Mouse (Mus musculus): Measurements from ENCODE around the gene D10Jhu81e. TPM values are rescaled to one million over a fixed set of nuclear protein-coding genes. Genes with fewer than 3 reads are reported as not detected.
"Not testable (repeated sequence)": the region's sequence is repeated elsewhere in the genome, so short reads cannot be mapped to it uniquely, and the experiment has no call there.

The D10Jhu81e gene
- polyA plus RNA-seq (2015; fragmentation: Nextera tagmentation; extraction: Ambion mirVana): 17.5 and 18.6 TPM in 2 replicates

- ATAC-seq (ENCODE audit: low read depth): peak; percentile 97
Measured at GRCm38 (mm10) chr10:78169281-78170042, at the start of gene D10Jhu81e. D10Jhu81e (minus strand) TSS chr10:78169782.

DNA sequence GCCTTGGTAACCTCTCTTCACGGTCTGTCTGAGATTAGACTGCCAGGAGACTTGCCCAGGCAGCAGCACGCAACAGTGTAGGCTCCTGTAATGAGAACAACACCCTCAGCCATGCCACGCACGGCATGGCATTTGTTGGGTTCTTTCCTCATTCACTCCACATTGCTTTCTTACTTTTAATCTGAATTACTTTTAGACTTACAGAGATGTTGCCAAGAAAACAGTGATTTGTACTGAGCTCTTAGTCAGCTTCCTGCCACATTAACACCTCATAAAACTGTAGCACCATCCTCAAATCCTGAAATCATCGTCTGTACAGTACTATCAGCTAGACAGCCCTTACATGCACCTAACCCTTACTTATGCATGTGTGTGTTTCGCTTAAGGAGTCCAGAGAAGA lies 49.0 kb upstream of the D10Jhu81e start:
- Histone ChIP-seq H3K4me2 (no peak overlapping the region), H3K4me1 (replicated peaks) (peaks cover 76% of the 10 kb centered on the region), H3K27ac (peak overlapping the region; percentile 91), H3K4me3 (replicated peaks) (no peak overlapping the region), H3K9me3 (replicated peaks) (no peaks in the 10 kb centered on the region), H3K36me3 (peaks cover 95% of the 10 kb centered on the region), H3K9ac (0 out of 2 replicates have a peak overlapping the region, but pooled peaks have one; percentile 17), H3K27me3 (no peaks in the 10 kb centered on the region)
- DNase-seq (no peak), ATAC-seq (ENCODE audit: low read depth) (no peak)
- WGBS (ENCODE audit: insufficient replicate concordance): 85% methylated on average over 6 of the region's 6 CpGs

More at GRCm38 (mm10) chr10:78169281-78170042, at the start of gene D10Jhu81e:
- peak; percentile 100 for DNase-seq
- Histone ChIP-seq H3K9ac (peak within 1 kb of the TSS; percentile 88), H3K4me3 (replicated peaks) (peak within 1 kb of the TSS; percentile 86), H3K4me1 (replicated peaks) (peaks cover 29% of the 10 kb centered on the region), H3K36me3 (peaks cover 73% of the 10 kb centered on the region), H3K27ac (peak within 1 kb of the TSS; percentile 84), H3K27me3 (no peaks in the 10 kb centered on the region), H3K9me3 (replicated peaks) (no peaks in the 10 kb centered on the region), H3K4me2 (peak within 1 kb of the TSS; percentile 98)
- under 1% methylated on average over 50 of the region's 50 CpGs for WGBS (ENCODE audit: insufficient replicate concordance)

GRCm38 (mm10) chr10:78216376-78217083 lies 46.9 kb upstream of the D10Jhu81e start:
- ATAC-seq (ENCODE audit: low read depth) (peak; percentile 100), DNase-seq (peak; percentile 78)
- peaks cover 67% of the 10 kb centered on the region for H3K4me1 ChIP-seq (replicated peaks)
- 36% methylated on average over 6 of the region's 6 CpGs for WGBS (ENCODE audit: insufficient replicate concordance)
- H3K9ac ChIP-seq: peak overlapping the region; percentile 57
- H3K9me3 ChIP-seq (replicated peaks): no peaks in the 10 kb centered on the region
- no peak overlapping the region for H3K4me3 ChIP-seq (replicated peaks)
- H3K27me3 ChIP-seq: no peaks in the 10 kb centered on the region
- peaks cover 98% of the 10 kb centered on the region for H3K36me3 ChIP-seq
- H3K4me2 ChIP-seq: peak overlapping the region; percentile 58
- peak overlapping the region; percentile 91 for H3K27ac ChIP-seq

- peaks cover 46% of the 10 kb centered on the region for H3K4me1 ChIP-seq (replicated peaks)
- H3K4me2 ChIP-seq: no peak overlapping the region
Measured at GRCm38 (mm10) chr10:78214371-78214770, 44.8 kb upstream of the D10Jhu81e start.

GRCm38 (mm10) chr10:78211311-78211710 lies 41.7 kb upstream of the D10Jhu81e start:
- no peaks in the 10 kb centered on the region for H3K9me3 ChIP-seq (replicated peaks)
- no peak overlapping the region for H3K4me3 ChIP-seq (replicated peaks)
- H3K9ac ChIP-seq: no peak overlapping the region
- no peaks in the 10 kb centered on the region for H3K27me3 ChIP-seq
- H3K4me2 ChIP-seq: no peak overlapping the region
- WGBS (ENCODE audit: insufficient replicate concordance): 62% methylated on average over 6 of the region's 6 CpGs
- H3K4me1 ChIP-seq (replicated peaks): peaks cover 17% of the 10 kb centered on the region
- 0 out of 2 replicates have a peak, but pooled peaks have one; percentile 2 for ATAC-seq (ENCODE audit: low read depth)
- H3K27ac ChIP-seq: no peak overlapping the region
- H3K36me3 ChIP-seq: peaks cover 99% of the 10 kb centered on the region
- no peak for DNase-seq

More at GRCm38 (mm10) chr10:78214371-78214770, 44.8 kb upstream of the D10Jhu81e start:
- Histone ChIP-seq H3K36me3 (peaks cover 98% of the 10 kb centered on the region), H3K9ac (no peak overlapping the region), H3K27me3 (no peaks in the 10 kb centered on the region), H3K9me3 (replicated peaks) (no peaks in the 10 kb centered on the region), H3K27ac (0 out of 2 replicates have a peak overlapping the region, but pooled peaks have one; percentile 53), H3K4me3 (replicated peaks) (no peak overlapping the region)
- no peak for DNase-seq
- no peak for ATAC-seq (ENCODE audit: low read depth)
- WGBS (ENCODE audit: insufficient replicate concordance): 94% methylated on average over 9 of the region's 9 CpGs

- peaks cover 28% of the 10 kb centered on the region for H3K4me1 ChIP-seq (replicated peaks)
- peaks cover 99% of the 10 kb centered on the region for H3K36me3 ChIP-seq
- DNase-seq (no peak), ATAC-seq (ENCODE audit: low read depth) (peak; percentile 75)
- peak overlapping the region; percentile 47; the same call in 1 of the 2 replicates for H3K9ac ChIP-seq
- H3K27me3 ChIP-seq: no peaks in the 10 kb centered on the region
- 0 out of 2 replicates have a peak overlapping the region, but pooled peaks have one; percentile 12 for H3K4me2 ChIP-seq
- H3K9me3 ChIP-seq (replicated peaks): no peaks in the 10 kb centered on the region
- H3K4me3 ChIP-seq (replicated peaks): no peak overlapping the region
- 43% methylated on average over 4 of the region's 4 CpGs for WGBS (ENCODE audit: insufficient replicate concordance)
- H3K27ac ChIP-seq: peak overlapping the region; percentile 58
Measured at GRCm38 (mm10) chr10:78201182-78201581, 31.6 kb upstream of the D10Jhu81e start.

GRCm38 (mm10) chr10:78192933-78193332 lies 23.4 kb upstream of the D10Jhu81e start:
- Histone ChIP-seq H3K4me3 (replicated peaks) (no peak overlapping the region), H3K9me3 (replicated peaks) (no peaks in the 10 kb centered on the region), H3K4me1 (replicated peaks) (no peaks in the 10 kb centered on the region), H3K36me3 (peaks cover 100% of the 10 kb centered on the region), H3K4me2 (no peak overlapping the region), H3K9ac (no peak overlapping the region), H3K27me3 (no peaks in the 10 kb centered on the region), H3K27ac (no peak overlapping the region)
- 89% methylated on average over 5 of the region's 5 CpGs for WGBS (ENCODE audit: insufficient replicate concordance)
- no peak for DNase-seq
- ATAC-seq (ENCODE audit: low read depth): no peak

- H3K36me3 ChIP-seq: peaks cover 78% of the 10 kb centered on the region
- not testable (repeated sequence) for H3K9me3 ChIP-seq (replicated peaks); H3K9ac ChIP-seq; DNase-seq; H3K4me2 ChIP-seq; H3K4me3 ChIP-seq (replicated peaks); ATAC-seq (ENCODE audit: low read depth); H3K27me3 ChIP-seq
- WGBS (ENCODE audit: insufficient replicate concordance): 85% methylated on average over 4 of the region's 4 CpGs
- H3K4me1 ChIP-seq (replicated peaks): peaks cover 35% of the 10 kb centered on the region
- H3K27ac ChIP-seq: peak overlapping the region; percentile 89; the same call in 1 of the 2 replicates
Measured at GRCm38 (mm10) chr10:78186076-78186475, 16.5 kb upstream of the D10Jhu81e start.

DNA sequence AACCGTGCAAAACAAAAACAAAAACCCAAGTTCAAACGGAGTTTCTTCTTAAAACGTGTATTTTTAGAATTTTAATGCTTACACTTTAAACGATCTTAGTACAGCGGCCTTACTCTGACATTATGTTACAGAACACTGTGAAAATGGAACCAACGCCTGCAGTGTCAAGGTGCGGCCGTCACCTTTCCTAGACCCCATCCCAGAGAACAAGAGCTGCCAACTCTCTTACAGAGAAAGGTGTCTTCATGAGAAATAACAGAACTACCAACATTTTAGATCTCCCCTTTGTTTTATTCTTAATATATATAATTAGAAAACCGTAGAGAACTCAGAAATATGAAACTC lies 15.8 kb upstream of the D10Jhu81e start:
- H3K4me1 ChIP-seq (replicated peaks): peaks cover 35% of the 10 kb centered on the region
- H3K4me2 ChIP-seq: peak overlapping the region; percentile 74
- DNase-seq (no peak), ATAC-seq (ENCODE audit: low read depth) (peak; percentile 52)
- H3K9ac ChIP-seq: peak overlapping the region; percentile 66
- WGBS (ENCODE audit: insufficient replicate concordance): 15% methylated on average over 9 of the region's 9 CpGs
- H3K36me3 ChIP-seq: peaks cover 78% of the 10 kb centered on the region
- H3K9me3 ChIP-seq (replicated peaks): no peaks in the 10 kb centered on the region
- H3K27ac ChIP-seq: peak overlapping the region; percentile 89
- no peaks in the 10 kb centered on the region for H3K27me3 ChIP-seq
- H3K4me3 ChIP-seq (replicated peaks): peak overlapping the region; percentile 77

DNA sequence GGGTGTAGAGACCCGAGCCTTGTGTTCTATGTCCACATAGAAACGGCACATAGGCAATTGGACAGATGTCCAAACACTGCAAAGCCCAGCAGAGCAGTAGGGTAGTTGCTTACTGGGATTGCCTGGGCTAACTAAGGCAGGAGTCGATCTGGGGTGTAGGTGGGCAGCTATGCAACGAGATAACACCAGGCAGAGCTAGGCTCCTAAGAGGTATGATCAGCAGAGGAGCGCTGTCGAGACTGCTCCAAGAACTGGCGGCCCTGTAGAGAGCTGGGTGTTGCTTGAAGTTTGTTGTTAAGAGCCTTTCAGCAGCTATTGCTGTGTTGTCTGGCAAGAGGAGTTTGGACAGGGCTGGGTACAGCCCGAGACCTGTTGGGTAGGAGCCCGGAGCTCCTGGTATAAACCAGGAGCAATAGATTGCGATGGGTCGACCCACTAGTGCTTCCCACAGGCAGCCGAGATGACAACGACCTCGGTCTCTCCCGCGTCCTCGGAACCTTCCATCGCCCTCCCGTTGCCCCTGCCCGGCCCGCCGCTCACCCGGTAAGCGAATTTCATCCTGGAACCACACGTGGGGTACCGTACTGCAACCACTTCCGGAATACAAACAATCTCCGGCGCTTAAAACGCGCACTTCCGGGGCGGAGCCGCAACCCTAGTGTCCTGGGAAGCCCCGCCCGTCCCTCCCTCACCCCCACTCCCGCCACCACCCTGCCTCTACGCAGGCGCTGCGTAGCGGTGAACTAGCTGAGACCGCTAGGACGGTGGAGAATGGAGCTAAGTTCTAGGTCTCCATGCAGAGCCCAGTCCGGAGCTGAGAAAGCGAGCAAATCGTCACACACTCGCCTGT lies 15.2 kb upstream of the D10Jhu81e start, which contains the start of gene Pwp2:
TSS of gene Pwp2 (minus strand) at position 619 of the 850 bp plus-strand sequence.
- WGBS (ENCODE audit: insufficient replicate concordance): under 1% methylated on average over 47 of the region's 47 CpGs
- Histone ChIP-seq H3K4me1 (replicated peaks) (peaks cover 35% of the 10 kb centered on the region), H3K9ac (peak within 1 kb of the TSS; percentile 66), H3K36me3 (peaks cover 78% of the 10 kb centered on the region), H3K9me3 (replicated peaks) (no peaks in the 10 kb centered on the region), H3K4me2 (peak within 1 kb of the TSS; percentile 74), H3K27me3 (no peaks in the 10 kb centered on the region), H3K27ac (peak within 1 kb of the TSS; percentile 89), H3K4me3 (replicated peaks) (peak within 1 kb of the TSS; percentile 77)
- DNase-seq (peak; percentile 79), ATAC-seq (ENCODE audit: low read depth) (peak; percentile 96)

Data from liver, embryonic 13.5 days (tissue).